Mouse (Mus musculus) midbrain, embryonic 13.5 days (tissue): ENCODE measurements around the gene Tob2. TPM values are rescaled to one million over a fixed set of nuclear protein-coding genes. Genes with fewer than 3 reads are reported as not detected.
A peak's percentile ranks its signal among the peaks of the same experiment; 100 is the strongest.

Experiments
- ATAC-seq: fragments of 200-750 bp; cut with Nextera tagmentation; 2 replicates; pipeline ENCODE4 v1.8.0; 2017; ENCODE audit warnings: mild to moderate bottlenecking, moderate TSS enrichment, moderate library complexity
- H3K27ac ChIP-seq: fragments of 300-500 bp; sonication (generic); 2 replicates; pipeline ENCODE4 v1.5.1; 2015; ENCODE audit warnings: inconsistent platforms, mild to moderate bottlenecking, moderate library complexity
- H3K27me3 ChIP-seq: fragments of 300-500 bp; sonication (generic); 2 replicates; pipeline ENCODE4 v1.6.1; 2015; ENCODE audit warnings: mild to moderate bottlenecking, inconsistent platforms
- H3K36me3 ChIP-seq: fragments of 300-500 bp; sonication (generic); 2 replicates; pipeline ENCODE4 v1.6.1; 2015; ENCODE audit warnings: mild to moderate bottlenecking, inconsistent platforms
- H3K4me1 ChIP-seq: fragments of 300-500 bp; sonication (generic); replicated peaks from 2 replicates; pipeline ENCODE4 v1.6.1; 2015; ENCODE audit warnings: inconsistent platforms
- H3K4me2 ChIP-seq: fragments of 300-500 bp; sonication (generic); replicated peaks from 2 replicates; pipeline ENCODE4 v1.6.1; 2015; ENCODE audit warnings: moderate library complexity, mild to moderate bottlenecking, inconsistent platforms
- H3K4me3 ChIP-seq: fragments of 300-500 bp; sonication (generic); replicated peaks from 2 replicates; pipeline ENCODE4 v1.5.1; 2015; ENCODE audit warnings: mild to moderate bottlenecking, inconsistent platforms
- H3K9ac ChIP-seq: fragments of 300-500 bp; sonication (generic); replicated peaks from 2 replicates; pipeline ENCODE4 v1.6.1; 2015; ENCODE audit warnings: mild to moderate bottlenecking, inconsistent platforms
- H3K9me3 ChIP-seq: fragments of 300-500 bp; sonication (generic); 2 replicates; pipeline ENCODE4 v1.6.1; 2016; ENCODE audit warnings: mild to moderate bottlenecking, inconsistent platforms
- WGBS: fragments of 180-500 bp; shearing (Covaris S2); methylation state at CpG from one replicate; pipeline ENCODE4 v1.1.7; 2015; 5-methylcytosine and 5-hydroxymethylcytosine counted together
- polyA plus RNA-seq: library from polyadenylated mRNA; unstranded; fragments of >200 nt; fragmentation: Nextera tagmentation; extraction: Ambion mirVana; gene quantifications from 2 replicates; pipeline ENCODE4 v1.2.1, GENCODE M21; 2015

Gene Tob2
- polyA plus RNA-seq, 1 experiment from 2014 or later: 17.7 TPM

DNA sequence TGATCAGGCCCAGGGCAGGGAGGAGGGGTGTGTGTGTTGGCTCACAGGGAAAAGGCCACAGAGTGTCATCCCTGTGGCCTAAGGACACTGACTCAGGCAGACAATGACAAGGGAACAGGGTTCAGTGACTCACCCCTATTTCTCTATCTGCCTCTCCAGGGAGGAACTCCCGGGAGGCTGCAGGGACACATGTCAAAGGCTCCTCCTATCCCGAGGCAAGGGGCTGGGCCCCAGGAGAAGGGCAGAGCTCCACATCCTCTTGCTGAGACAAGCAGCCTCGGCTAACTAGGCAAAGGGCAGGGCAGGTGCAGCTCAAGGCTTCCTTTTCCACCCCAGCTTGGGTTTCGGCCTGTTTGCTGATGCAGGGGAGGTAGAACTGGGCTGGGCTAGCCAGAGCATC is 12.9 kb downstream of the Tob2 start:
- Histone ChIP-seq H3K4me1 (no peaks in the 10 kb centered on the region), H3K27ac (no peak overlapping the region), H3K9me3 (no peaks in the 10 kb centered on the region), H3K4me3 (no peak overlapping the region), H3K9ac (0 out of 2 replicates have a peak overlapping the region, but pooled peaks have one; percentile 14), H3K27me3 (no peaks in the 10 kb centered on the region), H3K4me2 (no peak overlapping the region), H3K36me3 (peaks cover 30% of the 10 kb centered on the region)
- no peak for ATAC-seq
- WGBS: 40% methylated on average over 4 of the region's 4 CpGs

DNA sequence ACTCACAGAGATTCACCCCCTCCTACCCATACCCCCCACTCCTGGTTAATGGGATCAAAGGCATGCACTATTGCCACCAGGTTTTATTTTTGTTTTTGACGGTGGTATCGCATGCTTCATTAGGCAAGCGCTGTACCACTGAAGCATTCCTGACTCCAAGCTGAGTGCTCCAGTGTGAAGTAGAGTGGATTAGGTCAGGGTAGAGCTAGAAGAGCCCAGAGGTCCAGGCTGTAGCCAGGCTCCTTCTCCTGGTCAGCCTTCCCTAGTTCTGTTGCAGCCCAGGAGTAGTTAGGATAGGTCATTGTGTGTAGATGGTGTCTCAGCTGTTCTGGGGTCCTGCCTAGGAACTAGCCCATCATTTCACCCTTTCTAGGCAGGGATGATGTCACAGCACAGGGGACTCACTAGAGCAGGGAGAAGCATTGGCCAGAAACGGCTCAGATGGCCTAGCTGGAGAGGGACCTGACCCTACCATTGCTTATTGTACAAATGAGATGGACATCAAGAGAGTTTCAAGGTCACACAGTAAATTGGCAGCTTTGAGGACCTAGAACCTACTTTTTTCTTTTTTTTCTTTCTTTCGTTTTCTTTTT is 13.5 kb downstream of the Tob2 start:
- 73% methylated on average over 5 of the region's 5 CpGs for WGBS
- no peaks in the 10 kb centered on the region for H3K4me1 ChIP-seq
- H3K36me3 ChIP-seq: peaks cover 24% of the 10 kb centered on the region
- no peak overlapping the region for H3K9ac ChIP-seq
- no peak for ATAC-seq
- no peaks in the 10 kb centered on the region for H3K27me3 ChIP-seq
- no peak overlapping the region for H3K27ac ChIP-seq
- H3K9me3 ChIP-seq: no peaks in the 10 kb centered on the region
- H3K4me2 ChIP-seq: no peak overlapping the region
- H3K4me3 ChIP-seq: no peak overlapping the region

DNA sequence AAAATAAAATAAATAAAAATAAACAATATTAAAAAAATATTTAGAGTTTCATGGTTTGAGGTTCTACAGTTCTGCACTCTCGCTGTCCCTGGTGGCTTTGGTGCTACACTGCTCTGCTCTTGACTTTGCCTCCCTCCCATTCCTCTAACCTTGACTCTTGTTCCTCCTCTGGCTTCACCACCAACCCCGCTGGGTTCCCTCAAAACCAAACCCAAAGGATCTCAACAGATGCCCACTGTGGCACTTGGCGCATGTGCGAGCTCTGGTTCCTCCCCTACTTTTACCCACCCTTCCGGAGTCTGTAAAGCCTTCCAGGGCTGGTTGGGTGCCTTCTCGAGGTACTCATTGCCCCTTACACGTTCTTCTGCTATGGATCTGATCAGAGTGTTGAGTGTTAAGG is 16.3 kb downstream of the Tob2 start:
- H3K9ac ChIP-seq: no peak overlapping the region
- H3K27ac ChIP-seq: no peak overlapping the region
- H3K9me3 ChIP-seq: no peaks in the 10 kb centered on the region
- no peak overlapping the region for H3K4me3 ChIP-seq
- no peaks in the 10 kb centered on the region for H3K4me1 ChIP-seq
- H3K27me3 ChIP-seq: 0 out of 2 replicates have a peak, but pooled peaks cover 3% of the 10 kb centered on the region
- 88% methylated on average over 7 of the region's 7 CpGs for WGBS
- peaks cover 6% of the 10 kb centered on the region; the same call in 1 of the 2 replicates for H3K36me3 ChIP-seq
- no peak overlapping the region for H3K4me2 ChIP-seq
- ATAC-seq: no peak

DNA sequence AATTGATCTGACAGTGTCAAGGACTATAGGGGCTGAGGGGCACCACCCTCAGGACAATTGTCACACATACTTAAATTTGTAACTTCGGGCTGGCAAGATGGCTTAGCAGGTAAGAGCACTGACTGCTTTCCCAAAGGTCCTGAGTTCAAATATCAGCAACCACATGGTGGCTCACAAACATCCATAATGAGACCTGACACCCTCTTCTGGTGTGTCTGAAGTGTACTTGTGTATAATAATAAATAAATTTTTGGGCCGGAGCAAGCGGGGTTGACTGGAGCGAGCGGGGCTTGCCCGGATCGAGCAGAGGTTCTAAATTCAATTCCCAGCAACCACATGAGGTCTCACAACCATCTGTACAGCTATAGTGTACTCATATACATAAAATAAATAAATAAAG is 18.3 kb downstream of the Tob2 start:
- Histone ChIP-seq H3K36me3 (no peaks in the 10 kb centered on the region), H3K9ac (no peak overlapping the region), H3K9me3 (no peaks in the 10 kb centered on the region), H3K4me1 (peaks cover 12% of the 10 kb centered on the region), H3K27me3 (peaks cover 7% of the 10 kb centered on the region), H3K4me3 (no peak overlapping the region), H3K4me2 (no peak overlapping the region), H3K27ac (no peak overlapping the region)
- ATAC-seq: no peak
- 89% methylated on average over 7 of the region's 7 CpGs for WGBS

DNA sequence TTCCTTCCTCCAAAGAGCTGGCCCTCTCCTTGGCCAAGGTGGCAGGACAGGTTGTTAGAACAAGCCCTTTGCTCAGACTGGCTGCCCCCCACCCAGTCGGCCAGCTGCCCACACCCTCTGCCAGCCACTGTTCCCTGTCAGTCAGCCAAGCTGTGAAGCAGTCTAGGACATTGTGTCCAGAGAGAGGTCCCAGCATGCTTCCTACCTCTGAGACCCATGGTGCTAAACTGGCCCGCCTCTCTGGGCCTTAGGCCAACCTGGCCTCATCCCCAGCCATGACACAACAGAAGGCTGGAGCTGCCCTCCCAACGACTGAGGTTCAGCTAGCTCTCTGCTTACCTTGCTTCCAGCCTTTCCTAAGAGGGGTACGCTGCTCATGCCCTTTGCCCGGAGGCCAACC is 19.0 kb downstream of the Tob2 start:
- no peak overlapping the region for H3K27ac ChIP-seq
- H3K9ac ChIP-seq: no peak overlapping the region
- peaks cover 12% of the 10 kb centered on the region for H3K4me1 ChIP-seq
- ATAC-seq: peak; percentile 57; the same call in 1 of the 2 replicates
- H3K27me3 ChIP-seq: peaks cover 7% of the 10 kb centered on the region
- H3K4me2 ChIP-seq: no peak overlapping the region
- WGBS: 69% methylated on average over 5 of the region's 5 CpGs
- no peaks in the 10 kb centered on the region for H3K36me3 ChIP-seq
- H3K4me3 ChIP-seq: no peak overlapping the region
- no peaks in the 10 kb centered on the region for H3K9me3 ChIP-seq

DNA sequence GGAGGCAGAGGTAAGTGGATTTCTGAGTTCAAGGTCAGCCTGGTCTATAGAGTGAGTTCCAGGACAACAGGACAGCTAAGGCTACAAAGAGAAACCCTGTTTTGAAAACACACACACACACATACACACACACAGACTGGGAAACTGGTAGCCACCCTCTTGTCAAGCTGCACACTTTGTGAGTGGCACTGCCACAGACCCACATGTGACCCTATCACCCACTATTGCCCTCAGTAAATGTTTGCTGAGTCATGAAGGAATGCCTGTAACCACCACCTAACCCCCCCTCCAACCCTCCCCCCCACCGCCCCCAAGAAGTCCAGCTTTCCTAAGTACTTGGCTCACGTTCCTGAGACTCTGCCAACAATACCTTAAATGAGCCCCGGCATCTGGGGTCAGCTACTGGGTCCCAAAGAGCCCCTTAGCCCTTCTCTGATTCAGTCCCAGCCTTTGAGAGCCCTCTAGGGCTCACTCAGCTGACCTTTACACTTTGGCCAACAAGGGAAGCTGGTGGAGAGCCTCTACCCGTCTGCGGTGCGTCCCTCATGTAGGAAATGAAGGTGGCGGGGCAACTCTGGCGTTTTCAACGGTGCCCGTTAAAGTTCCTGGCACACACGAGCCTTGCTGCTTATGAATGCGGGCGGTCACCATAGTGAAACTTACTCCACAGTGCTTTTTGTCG is 19.9 kb downstream of the Tob2 start:
- Histone ChIP-seq H3K4me3 (no peak overlapping the region), H3K4me2 (no peak overlapping the region), H3K9me3 (no peaks in the 10 kb centered on the region), H3K4me1 (peaks cover 12% of the 10 kb centered on the region), H3K27me3 (peaks cover 7% of the 10 kb centered on the region), H3K27ac (no peak overlapping the region), H3K9ac (no peak overlapping the region), H3K36me3 (no peaks in the 10 kb centered on the region)
- 75% methylated on average over 14 of the region's 14 CpGs for WGBS
- no peak for ATAC-seq

DNA sequence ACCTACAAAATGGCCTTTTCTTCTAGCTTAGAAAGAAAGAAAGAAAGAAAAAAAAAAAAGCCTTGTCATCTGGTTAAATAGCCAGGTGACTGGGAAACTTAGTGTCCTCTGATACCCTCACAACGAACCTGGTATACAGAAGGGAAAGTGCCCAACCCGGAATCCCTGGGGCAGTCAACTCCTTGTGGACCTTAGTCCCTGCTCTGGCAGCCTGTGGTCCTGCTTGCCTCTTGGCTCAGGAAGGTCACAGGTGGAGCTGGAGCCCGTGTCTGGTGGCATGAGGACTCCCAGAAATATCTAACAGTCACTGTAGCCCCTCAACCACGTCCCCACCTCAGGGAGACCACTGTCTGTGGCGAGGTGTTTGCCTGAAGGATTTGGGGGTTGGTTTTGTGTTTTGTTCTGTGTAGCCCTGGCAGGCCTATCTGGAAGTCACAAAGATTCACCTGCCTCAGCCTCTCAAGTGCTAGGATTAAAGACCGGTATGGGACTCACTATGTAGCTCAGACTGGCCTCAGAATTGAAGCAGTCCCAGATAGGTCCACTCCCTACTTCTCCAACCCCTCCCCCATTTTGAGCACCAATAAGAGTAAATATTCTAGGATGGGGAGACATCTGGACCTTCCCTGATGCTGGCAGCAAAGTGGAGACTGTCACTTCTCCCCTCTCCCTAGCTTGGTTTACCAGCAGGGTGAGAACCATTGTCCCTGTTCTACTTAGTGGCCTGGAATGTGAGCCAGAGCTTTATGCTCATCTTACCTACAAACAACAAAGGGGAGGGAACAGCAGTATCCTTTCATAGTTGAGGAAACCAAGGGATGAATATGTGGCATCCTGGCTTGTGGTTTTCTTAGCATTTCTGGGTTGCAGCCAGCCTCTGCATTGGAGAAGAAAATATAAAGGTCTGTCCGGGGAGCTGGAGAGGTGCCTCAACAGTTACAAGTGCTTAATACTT is 21.4 kb downstream of the Tob2 start:
- no peak overlapping the region for H3K4me3 ChIP-seq
- H3K36me3 ChIP-seq: no peaks in the 10 kb centered on the region
- 66% methylated on average over 7 of the region's 7 CpGs for WGBS
- no peak overlapping the region for H3K27ac ChIP-seq
- no peaks in the 10 kb centered on the region for H3K9me3 ChIP-seq
- peaks cover 7% of the 10 kb centered on the region for H3K27me3 ChIP-seq
- no peak overlapping the region for H3K9ac ChIP-seq
- no peak for ATAC-seq
- no peak overlapping the region for H3K4me2 ChIP-seq
- H3K4me1 ChIP-seq: peaks cover 12% of the 10 kb centered on the region

DNA sequence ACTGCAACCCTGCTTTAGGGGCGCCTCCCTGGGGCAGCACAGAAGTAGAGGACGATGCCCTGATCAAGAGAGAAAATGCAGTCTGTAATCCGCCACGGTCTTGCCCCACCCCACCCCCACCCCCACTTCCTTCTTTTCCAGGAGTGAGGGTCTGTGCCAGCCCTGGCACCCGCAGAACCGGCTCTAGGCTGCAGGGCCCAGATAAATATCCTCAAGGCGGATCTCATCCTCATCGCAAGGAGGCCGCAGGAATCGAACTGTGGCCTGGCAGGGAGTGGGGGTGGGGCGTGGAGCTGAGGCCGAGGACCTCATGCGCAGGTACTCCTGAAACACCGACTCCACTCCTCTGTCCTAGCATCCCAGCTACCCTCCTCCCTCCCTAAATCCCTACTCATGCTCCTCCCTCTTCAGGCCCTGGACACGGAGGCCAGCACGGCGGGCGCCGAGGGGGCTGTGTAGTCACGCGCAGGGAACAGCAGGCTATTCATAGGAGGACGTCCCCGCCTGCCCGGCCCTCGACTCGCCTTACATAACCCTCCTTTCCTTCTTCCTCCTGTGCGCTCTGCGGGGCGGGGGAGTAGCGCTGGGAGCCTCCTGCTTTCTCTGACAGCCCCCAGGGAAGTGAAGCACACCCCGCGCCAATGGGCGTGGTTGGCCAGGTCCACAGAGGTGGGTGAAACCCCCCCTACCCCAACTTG is 22.3 kb downstream of the Tob2 start:
- peak overlapping the region; percentile 42; the same call in 1 of the 2 replicates for H3K9ac ChIP-seq
- H3K4me2 ChIP-seq: peak overlapping the region; percentile 50
- no peaks in the 10 kb centered on the region for H3K36me3 ChIP-seq
- no peaks in the 10 kb centered on the region for H3K9me3 ChIP-seq
- 2% methylated on average over 33 of the region's 33 CpGs for WGBS
- H3K4me1 ChIP-seq: peaks cover 16% of the 10 kb centered on the region
- H3K27ac ChIP-seq: no peak overlapping the region
- peak overlapping the region; percentile 17 for H3K4me3 ChIP-seq
- peaks cover 7% of the 10 kb centered on the region for H3K27me3 ChIP-seq
- peak; percentile 78 for ATAC-seq

DNA sequence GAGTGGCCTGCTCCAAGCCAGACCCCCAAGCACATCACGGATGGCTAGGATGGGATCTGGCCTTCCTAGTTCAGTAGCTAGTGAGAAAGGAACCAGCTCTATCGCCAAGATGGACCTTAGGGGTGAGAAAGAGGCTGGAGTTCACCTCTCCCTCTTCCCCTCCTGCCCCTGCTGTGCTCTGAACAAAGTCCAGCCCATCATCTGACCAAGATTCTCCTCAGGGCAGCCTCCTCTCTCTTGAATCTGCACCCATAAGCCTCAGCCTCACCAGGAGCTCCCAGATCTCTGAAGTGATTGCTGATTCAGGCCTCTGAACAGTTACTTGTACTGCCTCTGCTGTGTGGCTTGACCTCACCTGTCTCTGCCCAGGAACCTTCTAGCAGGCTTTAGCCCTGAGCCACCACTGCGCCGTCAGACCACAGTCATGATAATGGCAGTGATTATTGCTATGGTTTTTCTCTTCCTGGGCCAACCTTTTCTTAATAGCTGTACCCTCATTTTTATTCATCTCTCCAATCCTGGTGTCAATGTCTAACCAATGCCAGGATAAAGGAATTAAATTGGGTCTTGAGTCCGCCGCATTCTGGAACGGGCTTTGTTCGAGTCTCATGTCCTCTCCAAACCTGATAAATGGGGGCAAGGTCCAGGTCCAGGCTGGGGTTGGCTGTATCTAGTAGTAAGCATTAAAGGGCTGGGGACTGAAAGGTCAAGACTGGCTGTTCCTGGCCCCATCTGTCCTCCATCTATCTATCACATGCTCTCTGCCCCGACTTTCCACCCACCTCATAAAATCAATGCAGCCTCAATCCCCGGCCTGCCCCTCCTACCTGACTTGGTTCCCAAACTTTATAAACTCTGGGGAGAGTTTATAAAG is 23.4 kb downstream of the Tob2 start:
- 81% methylated on average over 10 of the region's 10 CpGs for WGBS
- ATAC-seq: no peak
- Histone ChIP-seq H3K36me3 (no peaks in the 10 kb centered on the region), H3K27me3 (peaks cover 7% of the 10 kb centered on the region), H3K4me2 (no peak overlapping the region), H3K9ac (no peak overlapping the region), H3K4me1 (peaks cover 19% of the 10 kb centered on the region), H3K4me3 (no peak overlapping the region), H3K27ac (no peak overlapping the region), H3K9me3 (no peaks in the 10 kb centered on the region)

DNA sequence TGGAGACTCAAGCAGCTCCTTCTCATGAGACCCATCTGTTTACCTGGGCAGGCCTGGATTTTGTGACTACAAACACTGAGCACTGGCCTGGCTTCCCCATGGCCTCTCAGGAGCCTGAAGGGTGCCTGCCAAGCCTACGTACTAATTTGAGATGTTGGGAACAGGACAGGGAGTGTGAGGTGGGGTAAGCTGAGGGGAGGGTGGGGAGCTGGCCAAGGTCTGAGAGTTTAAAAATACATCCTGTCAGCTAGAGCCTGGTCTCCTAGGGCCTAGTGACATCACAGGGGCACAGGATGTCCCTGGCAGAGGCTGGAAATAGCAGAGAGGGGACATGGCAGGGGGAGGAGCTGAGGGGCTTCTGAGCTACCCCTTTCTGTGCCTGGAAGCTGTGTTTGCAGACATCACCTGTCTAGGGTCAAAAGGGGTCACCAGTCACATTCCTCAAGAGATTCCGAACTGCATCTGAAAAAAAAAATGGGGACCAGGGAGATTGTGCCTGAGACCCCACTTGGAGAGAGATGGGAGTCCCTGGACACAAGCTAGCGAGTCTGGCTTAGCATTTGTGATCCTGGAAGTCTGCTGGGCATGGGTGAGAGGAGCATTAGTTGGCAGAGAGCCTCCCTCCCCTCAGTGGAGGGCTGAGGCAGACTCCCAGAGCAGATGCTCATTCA is 24.3 kb downstream of the Tob2 start:
- H3K36me3 ChIP-seq: no peaks in the 10 kb centered on the region
- ATAC-seq: no peak
- peaks cover 7% of the 10 kb centered on the region for H3K27me3 ChIP-seq
- H3K4me2 ChIP-seq: no peak overlapping the region
- H3K4me3 ChIP-seq: no peak overlapping the region
- WGBS: 52% methylated on average over 3 of the region's 3 CpGs
- no peak overlapping the region for H3K9ac ChIP-seq
- no peak overlapping the region for H3K27ac ChIP-seq
- H3K9me3 ChIP-seq: no peaks in the 10 kb centered on the region
- H3K4me1 ChIP-seq: peaks cover 19% of the 10 kb centered on the region
